ENCODE assay signal across 8 mouse cellular contexts in genomic region chr1:134067143-134067619, GRCm38 (mm10). TPM values are rescaled to one million over a fixed set of nuclear protein-coding genes. Genes with fewer than 3 reads are reported as not detected.
A peak's percentile ranks its signal among the peaks of the same experiment; 100 is the strongest.
DNase-seq lines count a peak whose midpoint lies in the region; ATAC-seq lines count a peak whose summit lies in the region.

No protein-coding gene starts in this region.

- DNase-seq in A20 (ENCODE audit: low read depth, low spot score), result peak; percentile 98
- peak; percentile 49 for DNase-seq in MEL-GATA-1-ER (ENCODE audit: extremely low read depth, low read depth)
- peak; percentile 78 for DNase-seq in kidney, postnatal 10 days
- peak; percentile 98 for DNase-seq in thymus, postnatal 0 days (ENCODE audit: low spot score)
- DNase-seq in ovary, adult 18-20 months (ENCODE audit: low spot score), result no peak

- H3K4me2 ChIP-seq in heart, embryonic 13.5 days, result 0 out of 2 replicates have a peak overlapping the region, but pooled peaks have one; percentile 22

- no peaks in the 10 kb centered on the region for H3K9me3 ChIP-seq in heart, embryonic 13.5 days

- H3K4me3 ChIP-seq in heart, embryonic 13.5 days, result no peak overlapping the region

- H3K4me1 ChIP-seq in heart, embryonic 13.5 days, result peaks cover 69% of the 10 kb centered on the region

- H3K27me3 ChIP-seq in heart, embryonic 13.5 days (replicated peaks), result no peaks in the 10 kb centered on the region

- 0 out of 2 replicates have a peak overlapping the region, but pooled peaks have one; percentile 33 for H3K9ac ChIP-seq in heart, embryonic 13.5 days

- no peak for ATAC-seq in heart, embryonic 13.5 days (ENCODE audit: extremely low read depth, insufficient number of reproducible peaks, low FRiP score, low TSS enrichment)
- peak; percentile 3; the same call in 1 of the 2 replicates for ATAC-seq in megakaryocyte, adult 5-6 weeks (ENCODE audit: poor library complexity, severe bottlenecking)
- no peak for ATAC-seq in erythroid progenitor cell, adult 5-6 weeks (replicated peaks; ENCODE audit: low FRiP score, poor library complexity, severe bottlenecking)

- WGBS in heart, embryonic 13.5 days, result 5% methylated on average over 8 of the region's 8 CpGs

- no peaks in the 10 kb centered on the region for H3K36me3 ChIP-seq in heart, embryonic 13.5 days

- 0 out of 2 replicates have a peak overlapping the region, but pooled peaks have one; percentile 3 for H3K27ac ChIP-seq in heart, embryonic 13.5 days (replicated peaks)

RNA-seq across cellular contexts. Expression of gene Btg2, which starts 11.7 kb away (rescaled TPM):
- 33.1 and 37.0 TPM in 2 replicates for polyA plus RNA-seq in heart, embryonic 13.5 days (2015; fragmentation: Nextera tagmentation; extraction: Ambion mirVana)
- 68.9 and 87.3 TPM in 2 replicates for total RNA-seq in megakaryocyte, adult 5-6 weeks (2015)
- 175 and 189 TPM in 2 replicates for total RNA-seq in megakaryocyte, adult 5-6 weeks (2017)
- polyA plus RNA-seq in thymus, postnatal 0 days (2015; fragmentation: Nextera tagmentation; extraction: Ambion mirVana), result 315 and 335 TPM in 2 replicates
- 156 and 184 TPM in 2 replicates for total RNA-seq in erythroid progenitor cell, adult 5-6 weeks (2015; ENCODE audit: low replicate concordance)
- 261 and 289 TPM in 2 replicates for total RNA-seq in erythroid progenitor cell, adult 5-6 weeks (2017; ENCODE audit: low replicate concordance)

RNA-seq across cellular contexts. Expression of gene Fmod, which starts 30.1 kb away (rescaled TPM):
- polyA plus RNA-seq in heart, embryonic 13.5 days (2015; fragmentation: Nextera tagmentation; extraction: Ambion mirVana), result 22.8 and 26.3 TPM in 2 replicates
- not detected in 2 replicates for total RNA-seq in megakaryocyte, adult 5-6 weeks (2015)
- total RNA-seq in megakaryocyte, adult 5-6 weeks (2017), result not detected in 2 replicates
- polyA plus RNA-seq in thymus, postnatal 0 days (2015; fragmentation: Nextera tagmentation; extraction: Ambion mirVana), result 0.32 and 0.40 TPM in 2 replicates
- total RNA-seq in erythroid progenitor cell, adult 5-6 weeks (2015; ENCODE audit: low replicate concordance), result not detected in 2 replicates
- not detected in 2 replicates for total RNA-seq in erythroid progenitor cell, adult 5-6 weeks (2017; ENCODE audit: low replicate concordance)

RNA-seq across cellular contexts. Expression of gene Chit1, which starts 43.9 kb away (rescaled TPM):
- polyA plus RNA-seq in heart, embryonic 13.5 days (2015; fragmentation: Nextera tagmentation; extraction: Ambion mirVana), result 0.59 and 0.75 TPM in 2 replicates
- total RNA-seq in megakaryocyte, adult 5-6 weeks (2015), result 0.16 and 0.83 TPM in 2 replicates
- total RNA-seq in megakaryocyte, adult 5-6 weeks (2017), result 0.07 TPM in 1 of 2 replicates, not detected in the other
- 0.72 and 1.1 TPM in 2 replicates for polyA plus RNA-seq in thymus, postnatal 0 days (2015; fragmentation: Nextera tagmentation; extraction: Ambion mirVana)
- 1.1 and 4.2 TPM in 2 replicates for total RNA-seq in erythroid progenitor cell, adult 5-6 weeks (2015; ENCODE audit: low replicate concordance)
- not detected in 2 replicates for total RNA-seq in erythroid progenitor cell, adult 5-6 weeks (2017; ENCODE audit: low replicate concordance)
